Mouse (Mus musculus) midbrain, postnatal 0 days (tissue): ENCODE data around the gene Nrsn2. TPM values are rescaled to one million over a fixed set of nuclear protein-coding genes. Genes with fewer than 3 reads are reported as not detected.

Experiments
- ATAC-seq: fragments of 200-750 bp; cut with Nextera tagmentation; 2 replicates; pipeline ENCODE4 v1.8.0; 2017; ENCODE audit warnings: moderate number of reproducible peaks, mild to moderate bottlenecking, moderate TSS enrichment, moderate library complexity; ENCODE audit not compliant: low FRiP score
- DNase-seq: peaks from one replicate; pipeline ENCODE4 v3.0.0-alpha.2; 2015; ENCODE audit warnings: low spot score
- H3K27ac ChIP-seq: fragments of 300-500 bp; sonication (generic); 2 replicates; pipeline ENCODE4 v1.5.1; 2014; ENCODE audit warnings: low read depth, mild to moderate bottlenecking, low read length, mixed read lengths
- H3K27me3 ChIP-seq: fragments of 300-500 bp; sonication (generic); 2 replicates; pipeline ENCODE4 v1.6.1; 2014; ENCODE audit warnings: low read length, control low read depth, mixed read lengths; ENCODE audit not compliant: insufficient read depth
- H3K36me3 ChIP-seq: fragments of 300-500 bp; sonication (generic); 2 replicates; pipeline ENCODE4 v1.6.1; 2014; ENCODE audit warnings: low read length, control low read depth, mixed read lengths; ENCODE audit not compliant: insufficient read depth
- H3K4me1 ChIP-seq: fragments of 300-500 bp; sonication (generic); 2 replicates; pipeline ENCODE4 v1.6.1; 2014; ENCODE audit warnings: mild to moderate bottlenecking, control low read depth, antibody characterized with exemption, low read length, mixed read lengths; ENCODE audit not compliant: insufficient read depth
- H3K4me2 ChIP-seq: fragments of 300-500 bp; sonication (generic); 2 replicates; pipeline ENCODE4 v1.6.1; 2014; ENCODE audit warnings: low read depth, mild to moderate bottlenecking, low read length, mixed read lengths; ENCODE audit not compliant: poor library complexity, severe bottlenecking
- H3K4me3 ChIP-seq: fragments of 300-500 bp; sonication (generic); 2 replicates; pipeline ENCODE4 v1.5.1; 2014; ENCODE audit warnings: low read depth, mild to moderate bottlenecking, low read length, moderate library complexity
- H3K9ac ChIP-seq: fragments of 300-500 bp; sonication (generic); replicated peaks from 2 replicates; pipeline ENCODE4 v1.6.1; 2014; ENCODE audit warnings: mild to moderate bottlenecking, low read length, moderate library complexity, mixed read lengths; ENCODE audit not compliant: poor library complexity, severe bottlenecking
- H3K9me3 ChIP-seq: fragments of 300-500 bp; sonication (generic); 2 replicates; pipeline ENCODE4 v1.6.1; 2016; ENCODE audit warnings: low read length, control low read depth
- CTCF ChIP-seq: IDR thresholded peaks from 2 replicates; pipeline ENCODE4 v1.5.1; 2016; ENCODE audit warnings: antibody characterized with exemption, mild to moderate bottlenecking
- WGBS: fragments of 180-500 bp; shearing (Covaris S2); extraction: QIAGEN DNeasy Blood & Tissue Kit; methylation state at CpG from one replicate; pipeline ENCODE4 v1.1.7; 2014; 5-methylcytosine and 5-hydroxymethylcytosine counted together
- polyA plus RNA-seq: library from polyadenylated mRNA; unstranded; fragments of >200 nt; fragmentation: Nextera tagmentation; extraction: Ambion mirVana; gene quantifications from 2 replicates; pipeline ENCODE4 v1.2.1, GENCODE M21; 2015
- total RNA-seq: library from RNA; depleted of rRNA; stranded (reverse); fragments of >200 nt; gene quantifications from 2 replicates; pipeline ENCODE4 v1.2.3, GENCODE M21; 2014

Nrsn2 gene
- total and polyA plus RNA-seq, 2 experiments from 2014 or later: 80.2 to 103 TPM

GRCm38 (mm10) chr2:152413158-152413764 lies 36.8 kb upstream of the Nrsn2 start:
- H3K4me3 ChIP-seq: peak overlapping the region; percentile 69
- H3K9ac ChIP-seq: peak overlapping the region; percentile 90
- ATAC-seq (no peak), DNase-seq (no peak)
- H3K4me2 ChIP-seq: peak overlapping the region; percentile 78
- no peaks in the 10 kb centered on the region for H3K27me3 ChIP-seq
- TF ChIP-seq CTCF: no peak
- H3K9me3 ChIP-seq: no peaks in the 10 kb centered on the region
- H3K4me1 ChIP-seq: peaks cover 11% of the 10 kb centered on the region; the same call in 1 of the 2 replicates
- H3K27ac ChIP-seq: peak overlapping the region; percentile 96
- no peaks in the 10 kb centered on the region for H3K36me3 ChIP-seq
- WGBS: 2% methylated on average over 21 of the region's 21 CpGs

- TF ChIP-seq CTCF: no peak
- H3K9me3 ChIP-seq: no peaks in the 10 kb centered on the region
- no peaks in the 10 kb centered on the region for H3K36me3 ChIP-seq
- H3K27me3 ChIP-seq: no peaks in the 10 kb centered on the region
- no peak overlapping the region; the same call in 1 of the 2 replicates for H3K9ac ChIP-seq
- H3K4me2 ChIP-seq: peak overlapping the region; percentile 78
- peaks cover 11% of the 10 kb centered on the region; the same call in 1 of the 2 replicates for H3K4me1 ChIP-seq
- ATAC-seq (no peak), DNase-seq (peak; percentile 55)
- 5% methylated on average over 15 of the region's 15 CpGs for WGBS
- H3K4me3 ChIP-seq: peak overlapping the region; percentile 69
- peak overlapping the region; percentile 51; the same call in 1 of the 2 replicates for H3K27ac ChIP-seq
These were observed 36.2 kb upstream of the Nrsn2 start for GRCm38 (mm10) chr2:152412526-152413157.

- Histone ChIP-seq H3K27ac (peak overlapping the region; percentile 77), H3K36me3 (no peaks in the 10 kb centered on the region), H3K4me1 (peaks cover 11% of the 10 kb centered on the region; the same call in 1 of the 2 replicates), H3K4me3 (peak overlapping the region; percentile 11; the same call in 1 of the 2 replicates), H3K9ac (0 out of 2 replicates have a peak overlapping the region, but pooled peaks have one; percentile 29), H3K27me3 (no peaks in the 10 kb centered on the region), H3K4me2 (peak overlapping the region; percentile 33), H3K9me3 (no peaks in the 10 kb centered on the region)
- WGBS: 13% methylated on average over 7 of the region's 7 CpGs
- DNase-seq: no peak
- no peak for TF ChIP-seq CTCF
- no peak for ATAC-seq
These were observed 35.0 kb upstream of the Nrsn2 start for GRCm38 (mm10) chr2:152411471-152411870.

GRCm38 (mm10) chr2:152410971-152411371 lies 34.5 kb upstream of the Nrsn2 start:
- peak; percentile 86 for DNase-seq

GRCm38 (mm10) chr2:152409781-152410180 lies 33.3 kb upstream of the Nrsn2 start:
- Histone ChIP-seq H3K4me2 (no peak overlapping the region), H3K27me3 (no peaks in the 10 kb centered on the region), H3K9me3 (no peaks in the 10 kb centered on the region), H3K36me3 (no peaks in the 10 kb centered on the region), H3K9ac (no peak overlapping the region), H3K27ac (no peak overlapping the region), H3K4me1 (peaks cover 14% of the 10 kb centered on the region; the same call in 1 of the 2 replicates), H3K4me3 (no peak overlapping the region)
- no peak for TF ChIP-seq CTCF
- 80% methylated on average over 6 of the region's 6 CpGs for WGBS
- DNase-seq (no peak), ATAC-seq (no peak)

More at GRCm38 (mm10) chr2:152410971-152411371, 34.5 kb upstream of the Nrsn2 start:
- peak overlapping the region; percentile 33 for H3K4me2 ChIP-seq
- no peak; the same call in 1 of the 2 replicates for TF ChIP-seq CTCF
- WGBS: 3% methylated on average over 15 of the region's 15 CpGs
- H3K9ac ChIP-seq: no peak overlapping the region
- H3K9me3 ChIP-seq: no peaks in the 10 kb centered on the region
- peak overlapping the region; percentile 11; the same call in 1 of the 2 replicates for H3K4me3 ChIP-seq
- peaks cover 11% of the 10 kb centered on the region; the same call in 1 of the 2 replicates for H3K4me1 ChIP-seq
- H3K27me3 ChIP-seq: no peaks in the 10 kb centered on the region
- H3K36me3 ChIP-seq: no peaks in the 10 kb centered on the region
- peak; percentile 31 for ATAC-seq
- peak overlapping the region; percentile 77 for H3K27ac ChIP-seq

GRCm38 (mm10) chr2:152406126-152406525 lies 29.7 kb upstream of the Nrsn2 start:
- H3K9ac ChIP-seq: 0 out of 2 replicates have a peak overlapping the region, but pooled peaks have one; percentile 19
- no peaks in the 10 kb centered on the region for H3K27me3 ChIP-seq
- H3K4me1 ChIP-seq: peaks cover 9% of the 10 kb centered on the region; the same call in 1 of the 2 replicates
- no peaks in the 10 kb centered on the region for H3K36me3 ChIP-seq
- H3K9me3 ChIP-seq: no peaks in the 10 kb centered on the region
- ATAC-seq (peak; percentile 96), DNase-seq (peak; percentile 97)
- peak overlapping the region; percentile 65 for H3K27ac ChIP-seq
- under 1% methylated on average over 19 of the region's 19 CpGs for WGBS
- H3K4me3 ChIP-seq: peak overlapping the region; percentile 32
- peak overlapping the region; percentile 58 for H3K4me2 ChIP-seq
- peak; percentile 33 for TF ChIP-seq CTCF
